Mouse (Mus musculus): ENCODE measurements around the gene C8a. TPM values are rescaled to one million over a fixed set of nuclear protein-coding genes. Genes with fewer than 3 reads are reported as not detected.

C8a gene
- total and polyA plus RNA-seq, 2 experiments from 2014 or later, result 0.04 TPM; not detected in 1

DNA sequence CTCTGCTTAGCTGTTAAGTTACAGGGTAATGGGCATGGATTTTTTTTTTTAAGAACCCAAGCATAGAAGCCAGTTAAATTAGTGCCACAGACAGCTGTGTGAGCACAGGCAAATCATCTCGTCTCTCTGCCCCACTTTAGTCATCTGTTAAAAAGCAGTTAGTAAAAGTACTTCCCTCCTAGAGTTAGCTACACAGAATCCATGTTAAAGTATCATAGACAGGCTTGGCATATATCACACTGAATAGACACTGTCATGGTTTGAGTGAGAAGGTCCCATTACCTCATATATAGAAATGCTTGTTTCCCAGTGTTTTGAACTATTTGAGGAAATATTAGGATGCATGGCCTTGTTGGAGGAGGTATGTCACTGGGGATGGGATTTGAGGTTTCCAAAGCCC is 19.2 kb downstream of the C8a start, which contains the start of gene Gm17662:
Gene Gm17662 (plus strand): TSS at position 301 of the 400 bp plus-strand sequence.
- no peaks in the 10 kb centered on the region for H3K9me3 ChIP-seq (ENCODE audit: low read length)
- H3K9ac ChIP-seq (replicated peaks; ENCODE audit: low read length), result no peak within 1 kb of the TSS
- H3K27me3 ChIP-seq (ENCODE audit: insufficient read depth, low read length), result no peaks in the 10 kb centered on the region
- no peaks in the 10 kb centered on the region for H3K36me3 ChIP-seq (ENCODE audit: insufficient read depth, low read length)
- DNase-seq (ENCODE audit: low spot score) (no peak), ATAC-seq (no peak)
- TF ChIP-seq CTCF (IDR thresholded peaks at IDR 0.05; ENCODE audit: low read depth), result no peak
- no peak within 1 kb of the TSS for H3K27ac ChIP-seq
- WGBS, result 81% methylated on average over 1 of the region's 1 CpGs
- H3K4me3 ChIP-seq (ENCODE audit: low read length), result no peak within 1 kb of the TSS
- no peaks in the 10 kb centered on the region for H3K4me1 ChIP-seq (ENCODE audit: insufficient read depth, low read length)
- H3K4me2 ChIP-seq (ENCODE audit: low read depth, low read length), result no peak within 1 kb of the TSS

DNA sequence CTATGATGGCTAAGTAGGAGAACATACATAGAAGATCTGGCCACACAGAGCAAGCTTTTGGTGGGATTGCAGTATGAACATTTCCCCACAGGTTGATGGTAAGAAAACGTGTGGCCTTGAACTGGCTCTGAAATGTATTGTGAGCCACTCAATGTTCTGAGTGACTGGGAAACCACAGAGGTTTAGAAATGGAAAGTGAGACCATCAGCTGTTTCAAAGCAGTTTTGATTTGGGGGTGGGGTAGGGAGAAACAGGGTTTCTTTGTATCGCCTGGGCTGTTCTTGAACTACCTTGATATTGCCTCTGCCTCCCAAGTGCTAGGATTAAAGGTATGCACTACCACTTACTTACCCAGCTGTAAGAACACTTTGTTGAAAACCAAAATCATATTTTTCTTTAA is 21.0 kb downstream of the C8a start:
- 85% methylated on average over 2 of the region's 2 CpGs for WGBS
- no peaks in the 10 kb centered on the region for H3K36me3 ChIP-seq (ENCODE audit: insufficient read depth, low read length)
- no peak overlapping the region for H3K4me2 ChIP-seq (ENCODE audit: low read depth, low read length)
- H3K27ac ChIP-seq, result no peak overlapping the region
- H3K9me3 ChIP-seq (ENCODE audit: low read length), result no peaks in the 10 kb centered on the region
- no peaks in the 10 kb centered on the region for H3K27me3 ChIP-seq (ENCODE audit: insufficient read depth, low read length)
- no peak overlapping the region for H3K9ac ChIP-seq (replicated peaks; ENCODE audit: low read length)
- H3K4me3 ChIP-seq (ENCODE audit: low read length), result no peak overlapping the region
- no peak for ATAC-seq
- no peaks in the 10 kb centered on the region for H3K4me1 ChIP-seq (ENCODE audit: insufficient read depth, low read length)
- TF ChIP-seq CTCF (IDR thresholded peaks at IDR 0.05; ENCODE audit: low read depth), result no peak
- DNase-seq (ENCODE audit: low spot score), result no peak

DNA sequence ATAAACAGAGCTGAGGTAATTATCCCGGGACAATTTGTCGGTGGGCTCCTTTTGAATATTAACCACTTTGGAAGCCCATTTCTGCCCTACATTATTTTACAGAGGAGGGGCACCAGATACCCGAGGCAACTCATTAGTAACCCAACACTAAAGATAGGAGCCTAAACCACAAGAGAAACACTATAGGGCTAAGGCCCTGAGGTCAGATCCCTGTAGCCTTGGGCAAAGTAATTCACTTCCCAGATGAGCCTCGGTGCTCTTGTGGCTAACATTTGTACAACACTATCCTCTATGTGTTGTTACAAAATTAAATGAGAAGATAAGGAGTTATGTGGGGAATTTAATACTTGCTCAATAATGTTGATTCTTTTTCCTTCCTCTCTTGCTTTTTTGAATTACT is 32.7 kb downstream of the C8a start:
- H3K4me2 ChIP-seq (ENCODE audit: low read depth, low read length), result no peak overlapping the region
- no peak for ATAC-seq
- no peaks in the 10 kb centered on the region for H3K27me3 ChIP-seq (ENCODE audit: insufficient read depth, low read length)

DNA sequence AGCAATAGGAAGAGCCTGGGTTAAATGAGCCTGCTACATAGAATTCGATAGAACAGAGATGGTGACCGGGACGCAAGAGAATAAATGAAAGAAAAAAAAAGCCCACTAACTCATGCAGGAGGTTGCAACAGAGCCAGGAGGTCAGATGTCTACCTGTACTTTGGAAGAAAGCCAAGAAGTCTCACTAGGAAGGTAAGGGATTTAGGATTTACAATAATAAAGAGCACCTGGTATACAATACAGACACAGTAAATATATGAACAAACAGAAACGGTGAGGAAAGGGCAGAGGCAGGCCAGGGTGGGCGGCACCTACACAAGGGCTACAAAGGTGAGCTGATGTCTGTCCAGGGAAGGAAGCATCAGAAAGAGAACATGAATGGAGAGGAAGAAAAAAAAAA is 34.0 kb downstream of the C8a start:
- H3K36me3 ChIP-seq (ENCODE audit: insufficient read depth, low read length), result no peaks in the 10 kb centered on the region
- no peak overlapping the region for H3K4me3 ChIP-seq (ENCODE audit: low read length)
- H3K27me3 ChIP-seq (ENCODE audit: insufficient read depth, low read length), result no peaks in the 10 kb centered on the region
- H3K9ac ChIP-seq (replicated peaks; ENCODE audit: low read length), result no peak overlapping the region
- no peaks in the 10 kb centered on the region for H3K4me1 ChIP-seq (ENCODE audit: insufficient read depth, low read length)
- H3K9me3 ChIP-seq (ENCODE audit: low read length), result no peaks in the 10 kb centered on the region
- no peak for TF ChIP-seq CTCF (IDR thresholded peaks at IDR 0.05; ENCODE audit: low read depth)
- no peak overlapping the region for H3K4me2 ChIP-seq (ENCODE audit: low read depth, low read length)
- ATAC-seq (no peak), DNase-seq (ENCODE audit: low spot score) (no peak)
- WGBS, result 75% methylated on average over 5 of the region's 5 CpGs
- no peak overlapping the region for H3K27ac ChIP-seq

More for the DNA sequence above, 32.7 kb downstream of the C8a start:
- 49% methylated on average over 4 of the region's 4 CpGs for WGBS
- TF ChIP-seq CTCF (IDR thresholded peaks at IDR 0.05; ENCODE audit: low read depth), result no peak
- no peak for DNase-seq (ENCODE audit: low spot score)
- H3K9ac ChIP-seq (replicated peaks; ENCODE audit: low read length), result no peak overlapping the region
- no peaks in the 10 kb centered on the region for H3K4me1 ChIP-seq (ENCODE audit: insufficient read depth, low read length)
- no peaks in the 10 kb centered on the region for H3K36me3 ChIP-seq (ENCODE audit: insufficient read depth, low read length)
- no peak overlapping the region for H3K27ac ChIP-seq
- no peaks in the 10 kb centered on the region for H3K9me3 ChIP-seq (ENCODE audit: low read length)
- H3K4me3 ChIP-seq (ENCODE audit: low read length), result no peak overlapping the region

DNA sequence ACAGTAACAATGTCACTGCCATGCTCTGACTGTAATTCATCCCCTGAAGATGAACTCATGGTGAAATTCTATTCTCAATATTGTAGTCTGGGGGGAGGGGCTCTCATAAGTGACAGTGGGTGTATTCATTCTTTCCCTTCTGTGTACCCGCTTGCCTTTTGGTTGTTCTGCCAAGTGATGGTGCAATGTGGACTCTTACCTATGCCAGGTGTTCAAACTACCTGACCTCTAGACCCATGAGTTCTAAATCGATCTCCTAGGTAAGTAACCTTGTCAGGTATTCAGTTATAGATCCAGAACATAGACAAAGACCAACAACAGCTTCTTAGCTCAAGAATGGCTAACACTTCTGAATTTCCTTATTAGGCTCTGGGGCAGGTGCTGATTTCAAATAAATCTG is 37.9 kb downstream of the C8a start:
- Histone ChIP-seq H3K4me2 (ENCODE audit: low read depth, low read length) (no peak overlapping the region), H3K27me3 (ENCODE audit: insufficient read depth, low read length) (no peaks in the 10 kb centered on the region), H3K4me3 (ENCODE audit: low read length) (no peak overlapping the region), H3K9ac (replicated peaks; ENCODE audit: low read length) (no peak overlapping the region), H3K4me1 (ENCODE audit: insufficient read depth, low read length) (no peaks in the 10 kb centered on the region), H3K9me3 (ENCODE audit: low read length) (no peaks in the 10 kb centered on the region), H3K27ac (no peak overlapping the region), H3K36me3 (ENCODE audit: insufficient read depth, low read length) (no peaks in the 10 kb centered on the region)
- WGBS, result 83% methylated on average over 2 of the region's 2 CpGs
- ATAC-seq, result no peak
- no peak for DNase-seq (ENCODE audit: low spot score)
- TF ChIP-seq CTCF (IDR thresholded peaks at IDR 0.05; ENCODE audit: low read depth), result no peak

DNA sequence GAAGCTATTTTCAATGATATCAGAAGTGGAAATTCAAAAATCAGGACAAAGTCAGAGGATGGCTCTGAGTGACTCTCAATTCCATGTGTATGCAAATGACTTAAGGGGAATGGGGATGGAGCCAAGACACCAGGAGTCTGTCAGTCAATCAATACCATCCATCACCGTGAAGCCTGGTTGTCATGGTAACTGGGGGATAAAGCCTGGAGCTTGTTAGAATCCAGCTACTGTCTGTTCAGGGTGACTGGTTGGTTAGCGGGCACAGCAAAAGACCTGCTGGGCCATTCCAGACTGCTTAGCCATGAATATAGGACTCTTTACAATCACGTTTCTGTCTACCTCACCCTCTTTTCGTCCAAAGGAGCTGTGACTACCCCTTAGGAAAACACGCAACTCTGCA is 41.1 kb downstream of the C8a start:
- H3K4me3 ChIP-seq (ENCODE audit: low read length), result no peak overlapping the region
- peak; percentile 71 for DNase-seq (ENCODE audit: low spot score)
- WGBS, result 13% methylated on average over 5 of the region's 5 CpGs
- no peak for TF ChIP-seq CTCF (IDR thresholded peaks at IDR 0.05; ENCODE audit: low read depth)
- peak; percentile 75 for ATAC-seq
- H3K27ac ChIP-seq, result peak overlapping the region; percentile 41; the same call in 1 of the 2 replicates
- H3K36me3 ChIP-seq (ENCODE audit: insufficient read depth, low read length), result no peaks in the 10 kb centered on the region
- H3K4me2 ChIP-seq (ENCODE audit: low read depth, low read length), result no peak overlapping the region
- no peak overlapping the region for H3K9ac ChIP-seq (replicated peaks; ENCODE audit: low read length)
- H3K9me3 ChIP-seq (ENCODE audit: low read length), result no peaks in the 10 kb centered on the region
- no peaks in the 10 kb centered on the region for H3K4me1 ChIP-seq (ENCODE audit: insufficient read depth, low read length)
- H3K27me3 ChIP-seq (ENCODE audit: insufficient read depth, low read length), result no peaks in the 10 kb centered on the region

DNA sequence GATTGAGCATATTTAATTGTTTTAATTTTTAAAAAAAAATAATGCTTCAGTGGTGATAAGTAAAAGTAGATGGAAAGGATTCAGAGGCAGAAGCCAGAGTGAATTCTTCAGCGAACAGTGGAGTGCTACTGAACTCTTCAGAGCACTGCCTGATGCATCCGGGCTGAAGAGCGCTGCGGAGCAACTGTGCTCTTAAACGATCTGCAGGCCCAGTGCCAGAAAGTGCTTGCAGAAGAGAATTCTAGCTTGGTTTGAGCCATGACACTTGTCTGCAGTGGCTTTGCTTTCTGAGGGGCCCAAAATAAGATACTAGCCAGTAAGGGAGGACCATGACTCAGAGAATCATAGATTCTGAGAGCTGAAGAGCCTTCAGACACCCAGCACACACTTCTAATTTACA is 47.3 kb downstream of the C8a start:
- H3K27ac ChIP-seq, result no peak overlapping the region
- H3K4me1 ChIP-seq (ENCODE audit: insufficient read depth, low read length), result no peaks in the 10 kb centered on the region
- no peaks in the 10 kb centered on the region for H3K27me3 ChIP-seq (ENCODE audit: insufficient read depth, low read length)
- H3K36me3 ChIP-seq (ENCODE audit: insufficient read depth, low read length), result no peaks in the 10 kb centered on the region
- H3K4me2 ChIP-seq (ENCODE audit: low read depth, low read length), result no peak overlapping the region
- TF ChIP-seq CTCF (IDR thresholded peaks at IDR 0.05; ENCODE audit: low read depth), result no peak
- ATAC-seq (no peak), DNase-seq (ENCODE audit: low spot score) (peak; percentile 72)
- no peak overlapping the region for H3K4me3 ChIP-seq (ENCODE audit: low read length)
- 34% methylated on average over 5 of the region's 5 CpGs for WGBS
- no peak overlapping the region for H3K9ac ChIP-seq (replicated peaks; ENCODE audit: low read length)
- H3K9me3 ChIP-seq (ENCODE audit: low read length), result no peaks in the 10 kb centered on the region

Data from hindbrain, postnatal 0 days (tissue).